Mouse (Mus musculus): ENCODE measurements around the gene Ppfibp2.

DNA sequence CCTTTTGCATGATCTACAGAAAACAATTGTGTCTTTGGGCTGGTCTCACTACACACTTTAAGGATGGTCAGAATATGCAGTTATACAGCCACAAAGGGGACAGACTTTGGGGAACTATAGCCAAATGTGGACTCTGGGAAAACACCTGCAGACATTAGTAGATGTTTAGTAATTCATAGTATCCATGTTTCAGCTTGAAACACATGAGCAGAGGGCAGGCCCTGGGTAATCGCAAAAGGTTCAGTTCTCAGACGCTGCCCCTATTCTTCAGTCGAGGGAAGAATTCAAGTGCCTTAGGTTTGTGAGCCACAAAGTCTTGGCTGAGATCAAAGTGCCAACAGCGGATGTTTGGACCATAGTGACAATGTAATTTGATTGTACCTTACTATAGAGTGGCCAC, 149.4 kb downstream of the Ppfibp2 start:
- TF ChIP-seq POLR2A (IDR thresholded peaks at IDR 0.05; ENCODE audit: low read depth, low read length) (no peak), CTCF (conservative IDR thresholded peaks at IDR 0.05; ENCODE audit: insufficient read depth, insufficient read length, low read depth, low read length) (no peak)
